Mouse (Mus musculus) NIH3T3 (cell line): ENCODE measurements around the gene Fam163b.

ENCODE experiments used
- DNase-seq: peaks from one replicate; pipeline ENCODE4 v3.0.0-alpha.2; 2012; ENCODE audit warnings: low read depth

Fam163b gene

GRCm38 (mm10) chr2:27141950-27142693 lies at the start of gene Fam163b:
Fam163b (minus strand) TSS chr2:27142491.
- no peak for DNase-seq

DNA sequence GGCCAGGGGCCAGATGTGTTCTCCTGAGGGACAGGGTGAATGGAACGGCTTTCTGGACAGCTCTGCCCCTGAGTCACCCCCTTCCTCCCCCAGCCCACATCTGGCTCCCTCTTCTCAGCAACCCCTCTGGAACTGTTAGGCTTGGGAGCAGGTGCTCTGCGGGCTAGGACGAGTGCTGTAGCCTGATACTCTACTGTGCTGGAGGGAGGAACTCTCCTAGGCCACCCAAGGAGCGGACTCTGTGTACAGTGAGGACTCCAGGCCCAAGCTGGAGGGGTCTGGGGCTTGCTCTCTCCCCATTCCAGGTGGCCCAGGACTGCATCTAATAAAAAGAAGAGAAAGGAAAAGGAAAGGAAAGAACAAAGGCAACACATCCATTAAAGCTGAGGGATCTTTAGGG lies 47.7 kb upstream of the Fam163b start:
- no peak for DNase-seq

DNA sequence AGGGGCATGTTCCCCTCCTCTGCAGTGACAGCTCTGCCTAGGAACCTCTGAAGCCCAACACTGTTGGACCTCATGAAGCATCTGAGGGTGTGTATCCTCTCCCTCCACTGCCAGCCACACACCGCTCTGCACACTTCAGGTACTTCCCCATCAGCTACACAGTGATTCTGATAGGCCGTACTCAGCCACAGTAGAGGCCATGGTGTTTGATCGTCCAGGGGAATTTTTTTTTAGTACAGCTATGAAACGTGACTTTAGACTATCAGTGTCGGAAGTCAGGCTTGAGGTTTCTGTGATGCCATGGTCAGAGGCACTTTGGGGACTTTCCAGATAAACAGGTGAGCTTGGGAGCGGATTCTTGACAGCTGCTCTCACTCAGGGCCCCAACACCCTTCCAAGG lies 45.2 kb upstream of the Fam163b start:
- DNase-seq: no peak

GRCm38 (mm10) chr2:27183734-27184133 lies 41.4 kb upstream of the Fam163b start:
- peak; percentile 80 for DNase-seq

DNA sequence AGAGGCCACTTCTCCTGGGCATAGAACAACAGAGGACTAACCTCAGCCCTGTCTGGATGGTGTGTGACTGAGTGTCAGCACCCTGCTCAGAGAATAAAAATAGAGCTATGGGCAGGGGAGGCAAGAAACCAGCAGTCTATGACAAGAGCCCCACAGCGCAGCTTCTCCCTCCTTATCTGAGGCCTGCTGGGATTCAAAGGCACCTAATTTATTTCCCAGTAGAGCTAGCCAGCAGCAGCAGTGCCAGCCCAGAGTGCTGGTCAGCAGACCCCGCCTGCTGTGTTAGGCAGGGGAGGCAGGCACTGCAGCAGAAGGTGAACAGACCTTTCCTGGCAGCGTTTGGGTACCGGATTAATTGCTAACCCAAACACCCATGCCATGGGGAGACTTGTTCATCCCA lies 39.6 kb upstream of the Fam163b start:
- DNase-seq: no peak

GRCm38 (mm10) chr2:27179101-27179500 lies 36.8 kb upstream of the Fam163b start:
- peak; percentile 47 for DNase-seq

- DNase-seq: peak; percentile 22
These were observed 33.5 kb upstream of the Fam163b start for GRCm38 (mm10) chr2:27175696-27176267.

DNA sequence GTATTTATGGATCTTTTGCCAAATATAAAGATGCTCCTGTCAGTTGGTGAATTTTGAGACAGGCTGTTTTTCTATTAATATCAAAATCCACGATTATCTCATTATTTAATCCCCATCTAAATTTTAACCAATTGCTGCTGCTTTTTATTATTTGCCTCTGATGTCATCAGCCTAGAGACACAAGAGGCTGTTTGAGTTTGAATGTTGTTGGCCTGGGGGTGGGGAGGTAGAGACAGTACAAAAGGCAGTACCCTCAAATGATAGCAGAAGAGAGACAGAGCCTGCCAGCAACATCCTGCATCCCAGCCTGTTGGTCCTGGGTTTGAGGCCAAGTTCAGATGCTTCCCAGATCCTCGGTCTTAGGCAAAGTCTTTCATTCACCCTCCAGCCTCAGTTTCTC lies 32.0 kb upstream of the Fam163b start:
- DNase-seq: no peak

DNA sequence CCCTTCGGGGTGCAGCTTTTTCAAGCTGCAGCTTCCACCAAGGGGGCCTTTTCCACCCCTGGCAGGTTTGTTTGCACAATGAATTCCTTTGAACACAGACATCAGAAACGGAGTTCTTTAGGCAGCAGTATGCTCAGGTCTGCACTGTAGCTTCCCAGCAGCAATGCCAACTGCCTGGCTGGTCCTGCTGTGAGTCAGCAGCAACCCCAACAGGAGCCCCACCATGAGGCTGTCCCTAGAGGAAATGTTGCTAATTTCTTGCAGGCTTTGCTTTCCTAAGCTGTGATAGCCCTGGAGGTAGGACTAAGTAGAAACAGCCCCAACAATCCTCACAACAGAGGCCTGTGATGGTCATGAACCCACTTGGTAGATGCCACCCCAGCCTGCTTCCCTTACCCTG lies 24.7 kb upstream of the Fam163b start:
- peak; percentile 84 for DNase-seq

GRCm38 (mm10) chr2:27166074-27166473 lies 23.8 kb upstream of the Fam163b start:
- DNase-seq: no peak

GRCm38 (mm10) chr2:27164796-27165590 lies 22.7 kb upstream of the Fam163b start, which contains the start of gene Dbh:
Dbh (plus strand) TSS chr2:27165233.
- no peak for DNase-seq

GRCm38 (mm10) chr2:27163851-27164250 lies 21.6 kb upstream of the Fam163b start:
- no peak for DNase-seq

DNA sequence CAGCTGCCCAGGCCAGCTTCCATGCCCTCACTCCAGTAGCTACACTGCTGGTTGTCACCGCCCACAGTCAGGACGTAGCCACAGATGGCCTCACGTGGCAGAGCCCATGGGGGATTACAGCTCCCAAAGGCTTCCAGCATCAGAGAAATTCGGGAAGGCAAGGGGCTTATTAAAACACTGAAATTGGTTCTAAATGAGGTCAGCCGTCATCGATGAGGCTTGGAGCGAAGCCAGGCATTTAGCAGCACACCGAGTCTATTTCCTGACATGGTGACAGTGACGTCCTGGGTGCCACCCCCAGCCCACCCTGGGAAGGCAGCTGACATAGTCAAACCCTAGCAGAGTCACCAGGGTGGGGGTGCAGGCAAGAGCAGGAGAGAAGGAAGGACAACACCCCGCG lies 20.4 kb upstream of the Fam163b start:
- no peak for DNase-seq

DNA sequence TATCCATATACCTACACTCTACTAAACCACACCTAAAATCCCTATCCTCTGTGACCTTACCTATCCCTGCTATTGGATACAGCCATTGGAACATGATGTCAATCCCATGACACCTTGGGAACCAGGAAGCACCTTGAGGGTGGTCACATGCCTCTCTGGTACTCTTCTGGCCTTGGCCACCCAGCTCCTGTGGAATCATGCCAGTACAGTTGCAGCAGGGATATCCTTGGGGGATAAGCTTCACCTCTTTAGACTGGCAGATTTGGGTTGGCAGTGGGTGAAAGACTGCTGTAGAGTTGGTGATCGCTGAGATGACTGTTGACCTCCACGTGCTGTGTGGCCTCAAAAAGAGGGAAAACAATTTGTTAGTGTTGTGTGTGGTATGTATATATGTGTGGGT lies 19.2 kb upstream of the Fam163b start:
- DNase-seq: no peak

DNA sequence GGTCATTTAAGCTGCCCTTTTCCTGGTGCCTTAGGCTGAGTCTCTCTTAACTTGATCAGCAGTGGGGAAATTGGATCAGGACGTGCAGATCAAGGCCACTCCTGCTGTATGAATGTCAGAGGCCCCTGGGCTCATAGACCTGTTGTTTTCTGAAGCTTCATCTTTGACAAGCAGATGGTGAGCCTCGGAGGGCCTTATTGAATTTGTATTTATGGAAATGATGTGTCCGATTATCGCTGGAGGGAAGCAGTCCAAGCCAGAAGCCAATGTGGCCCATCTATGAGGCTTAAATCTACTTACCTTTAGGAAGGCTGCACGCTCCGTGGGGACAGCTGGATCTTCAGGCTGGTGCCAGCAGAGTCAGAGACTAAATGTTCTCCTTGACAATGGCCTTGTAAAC lies 14.3 kb upstream of the Fam163b start:
- DNase-seq: no peak

- no peak for DNase-seq
These were observed 12.3 kb upstream of the Fam163b start for GRCm38 (mm10) chr2:27154466-27155185.

GRCm38 (mm10) chr2:27149457-27149856 lies 7.2 kb upstream of the Fam163b start:
- DNase-seq: no peak

DNA sequence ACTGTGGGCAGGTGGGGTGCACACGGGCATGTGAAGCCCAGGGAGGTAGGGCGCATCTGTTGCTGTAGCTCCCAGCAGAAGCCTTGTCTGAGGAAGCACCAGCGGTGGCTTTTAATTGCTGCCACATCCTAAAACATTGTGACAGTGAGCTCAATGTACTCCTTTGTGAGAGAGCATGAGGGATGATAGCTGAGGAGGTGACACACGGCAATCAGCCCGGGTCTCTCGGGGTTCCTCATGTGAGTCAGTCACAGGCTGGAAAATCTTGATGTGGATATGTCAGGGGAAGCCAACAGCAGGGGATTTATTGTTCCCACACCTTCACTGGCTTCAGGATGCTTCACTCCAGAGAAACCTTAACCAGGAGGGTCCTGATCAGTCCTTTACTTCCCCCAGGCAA lies 4.5 kb upstream of the Fam163b start:
- no peak for DNase-seq

DNA sequence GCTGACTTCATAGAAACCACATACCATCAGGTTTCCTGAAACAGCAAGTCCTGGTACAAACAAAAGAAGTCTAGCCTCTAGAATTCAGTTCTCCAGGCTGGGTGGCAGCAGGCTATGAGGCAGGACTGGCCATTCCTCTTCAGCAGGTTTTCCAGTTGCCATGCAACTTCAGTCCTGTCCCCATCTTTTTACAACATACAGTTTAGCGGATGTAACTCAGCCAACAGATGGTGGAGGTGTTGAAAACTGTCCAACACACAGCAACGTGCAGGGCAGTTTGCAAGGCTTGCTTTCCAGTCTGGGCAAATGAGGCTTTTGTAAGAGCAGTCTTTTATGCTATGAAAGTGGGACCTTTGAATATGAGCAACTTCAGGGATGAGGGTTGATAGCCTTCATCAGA lies 2.7 kb upstream of the Fam163b start:
- DNase-seq: no peak

DNA sequence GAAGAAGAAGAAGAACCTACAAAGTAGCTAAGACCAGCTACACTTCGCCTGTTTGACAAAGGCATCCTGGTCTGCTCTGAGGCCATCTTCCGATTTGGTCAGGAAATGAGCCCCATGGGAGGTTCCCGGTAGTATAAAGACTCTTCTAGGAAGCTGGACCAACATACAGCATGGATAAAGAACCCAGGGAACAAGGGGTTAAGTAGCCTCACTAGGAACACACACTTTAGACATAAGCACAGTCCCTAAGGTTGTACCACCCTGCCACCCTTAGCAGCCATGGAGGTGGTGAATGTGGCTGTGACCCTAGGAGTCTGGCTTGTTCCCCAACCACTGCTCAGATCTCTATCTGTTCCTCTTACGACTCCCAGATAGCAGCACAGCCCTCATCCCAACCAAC lies 3.9 kb downstream of the Fam163b start:
- DNase-seq: no peak

DNA sequence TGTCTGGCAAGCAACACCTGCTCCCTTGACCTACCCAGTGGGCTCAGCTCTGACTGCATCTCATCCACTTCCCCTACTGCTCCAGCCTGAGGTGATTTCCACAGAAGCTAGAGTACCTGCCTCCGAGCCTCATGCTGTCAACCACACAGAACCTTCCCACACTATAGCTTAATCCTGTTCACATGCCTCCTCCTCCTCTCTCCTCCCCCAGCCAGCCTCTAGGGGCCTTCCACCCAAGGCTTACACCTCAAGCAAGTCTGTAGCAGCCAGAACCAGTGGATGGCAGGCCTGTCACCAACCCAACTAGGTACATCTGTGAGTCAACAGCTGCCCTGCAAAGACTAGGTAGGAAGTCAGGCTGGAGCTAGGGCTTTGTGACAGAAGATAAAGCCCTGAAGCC lies 5.5 kb downstream of the Fam163b start:
- DNase-seq: no peak

GRCm38 (mm10) chr2:27136336-27136735 lies 6.0 kb downstream of the Fam163b start:
- no peak for DNase-seq
